Mouse (Mus musculus) intestine, embryonic 14.5 days (tissue): ENCODE results near the gene Rela. TPM values are rescaled to one million over a fixed set of nuclear protein-coding genes. Genes with fewer than 3 reads are reported as not detected.

Experiments used
- ATAC-seq: fragments of 200-750 bp; cut with Nextera tagmentation; replicated peaks from 2 replicates; pipeline ENCODE4 v1.8.0; 2017; ENCODE audit warnings: low read depth, moderate number of reproducible peaks, moderate TSS enrichment, moderate library complexity; ENCODE audit not compliant: low FRiP score, low TSS enrichment
- DNase-seq: peaks from one replicate; pipeline ENCODE4 v3.0.0-alpha.2; 2018; ENCODE audit warnings: low spot score
- H3K27ac ChIP-seq: fragments of 300-500 bp; sonication (generic); 2 replicates; pipeline ENCODE4 v1.5.1; 2014; ENCODE audit warnings: low read depth, mild to moderate bottlenecking, control low read depth
- H3K27me3 ChIP-seq: fragments of 300-500 bp; sonication (generic); replicated peaks from 2 replicates; pipeline ENCODE4 v1.6.1; 2014; ENCODE audit warnings: low read length, control low read depth; ENCODE audit not compliant: control insufficient read depth, insufficient read depth
- H3K36me3 ChIP-seq: fragments of 300-500 bp; sonication (generic); 2 replicates; pipeline ENCODE4 v1.6.1; 2014; ENCODE audit warnings: low read length, control low read depth; ENCODE audit not compliant: control insufficient read depth, insufficient read depth
- H3K4me1 ChIP-seq: fragments of 300-500 bp; sonication (generic); replicated peaks from 2 replicates; pipeline ENCODE4 v1.6.1; 2014; ENCODE audit warnings: low read length, control low read depth, mixed read lengths; ENCODE audit not compliant: control insufficient read depth, insufficient read depth
- H3K4me2 ChIP-seq: fragments of 300-500 bp; sonication (generic); 2 replicates; pipeline ENCODE4 v1.6.1; 2014; ENCODE audit warnings: low read length
- H3K4me3 ChIP-seq: fragments of 300-500 bp; sonication (generic); 2 replicates; pipeline ENCODE4 v1.5.1; 2014; ENCODE audit warnings: low read depth, low read length, control low read depth, mixed read lengths
- H3K9ac ChIP-seq: fragments of 300-500 bp; sonication (generic); 2 replicates; pipeline ENCODE4 v1.6.1; 2014; ENCODE audit warnings: mild to moderate bottlenecking, low read length
- H3K9me3 ChIP-seq: fragments of 300-500 bp; sonication (generic); 2 replicates; pipeline ENCODE4 v1.6.1; 2016; ENCODE audit warnings: low read length, control low read depth; ENCODE audit not compliant: control insufficient read depth
- WGBS: fragments of 180-500 bp; shearing (Covaris S2); extraction: QIAGEN DNeasy Blood & Tissue Kit; methylation state at CpG from one replicate; pipeline ENCODE4 v1.1.7; 2014; 5-methylcytosine and 5-hydroxymethylcytosine counted together
- polyA plus RNA-seq: library from polyadenylated mRNA; unstranded; fragments of >200 nt; fragmentation: Nextera tagmentation; extraction: Ambion mirVana; gene quantifications from 2 replicates; pipeline ENCODE4 v1.2.1, GENCODE M21; 2014

Gene Rela
- polyA plus RNA-seq, 1 experiment from 2014 or later: 46.7 TPM

- Histone ChIP-seq H3K9ac (no peak overlapping the region), H3K9me3 (no peaks in the 10 kb centered on the region), H3K27ac (no peak overlapping the region), H3K4me1 (peaks cover 17% of the 10 kb centered on the region), H3K4me2 (no peak overlapping the region), H3K36me3 (peaks cover 77% of the 10 kb centered on the region), H3K27me3 (no peaks in the 10 kb centered on the region), H3K4me3 (no peak overlapping the region)
- ATAC-seq (no peak), DNase-seq (no peak)
- 89% methylated on average over 8 of the region's 8 CpGs for WGBS
Observed at GRCm38 (mm10) chr19:5641641-5642040, 4.4 kb downstream of the Rela start.

- Histone ChIP-seq H3K4me3 (no peak overlapping the region), H3K9ac (no peak overlapping the region), H3K27ac (no peak overlapping the region), H3K4me1 (peaks cover 15% of the 10 kb centered on the region), H3K36me3 (peaks cover 76% of the 10 kb centered on the region), H3K4me2 (no peak overlapping the region), H3K9me3 (no peaks in the 10 kb centered on the region), H3K27me3 (no peaks in the 10 kb centered on the region)
- DNase-seq (no peak), ATAC-seq (no peak)
- 93% methylated on average over 9 of the region's 9 CpGs for WGBS
Observed at GRCm38 (mm10) chr19:5645280-5645679, 8.0 kb downstream of the Rela start.

GRCm38 (mm10) chr19:5646731-5647330 lies 9.5 kb downstream of the Rela start:
- Histone ChIP-seq H3K27ac (no peak overlapping the region), H3K4me2 (no peak overlapping the region), H3K9ac (no peak overlapping the region), H3K27me3 (no peaks in the 10 kb centered on the region), H3K36me3 (peaks cover 69% of the 10 kb centered on the region), H3K9me3 (no peaks in the 10 kb centered on the region), H3K4me3 (no peak overlapping the region), H3K4me1 (peaks cover 15% of the 10 kb centered on the region)
- DNase-seq (no peak), ATAC-seq (no peak)
- 89% methylated on average over 8 of the region's 8 CpGs for WGBS

- no peak overlapping the region for H3K9ac ChIP-seq
- H3K27me3 ChIP-seq: no peaks in the 10 kb centered on the region
- no peak overlapping the region for H3K4me3 ChIP-seq
- 88% methylated on average over 6 of the region's 6 CpGs for WGBS
- no peak for ATAC-seq
- no peak overlapping the region for H3K4me2 ChIP-seq
- peaks cover 15% of the 10 kb centered on the region for H3K4me1 ChIP-seq
- H3K27ac ChIP-seq: peak overlapping the region; percentile 86; the same call in 1 of the 2 replicates
- DNase-seq: no peak
- H3K36me3 ChIP-seq: peaks cover 66% of the 10 kb centered on the region
- no peaks in the 10 kb centered on the region for H3K9me3 ChIP-seq
Observed at GRCm38 (mm10) chr19:5647791-5648190, 10.5 kb downstream of the Rela start.

- Histone ChIP-seq H3K36me3 (peaks cover 59% of the 10 kb centered on the region), H3K4me2 (peak overlapping the region; percentile 64)
- 9% methylated on average over 26 of the region's 26 CpGs for WGBS
Observed at GRCm38 (mm10) chr19:5648401-5649297, 11.4 kb downstream of the Rela start.

GRCm38 (mm10) chr19:5649298-5649741 lies 12.0 kb downstream of the Rela start:
- 71% methylated on average over 6 of the region's 6 CpGs for WGBS

More at GRCm38 (mm10) chr19:5648401-5649297, 11.4 kb downstream of the Rela start:
- Histone ChIP-seq H3K9ac (peak overlapping the region; percentile 31), H3K9me3 (no peaks in the 10 kb centered on the region), H3K27ac (peak overlapping the region; percentile 86), H3K27me3 (no peaks in the 10 kb centered on the region), H3K4me3 (peak overlapping the region; percentile 31), H3K4me1 (peaks cover 15% of the 10 kb centered on the region)
- DNase-seq (peak; percentile 90), ATAC-seq (peak; percentile 87)

GRCm38 (mm10) chr19:5651502-5652274 lies 14.4 kb downstream of the Rela start:
- no peak for ATAC-seq
- WGBS: 69% methylated on average over 12 of the region's 13 CpGs
- H3K36me3 ChIP-seq: peaks cover 29% of the 10 kb centered on the region

More at GRCm38 (mm10) chr19:5649298-5649741, 12.0 kb downstream of the Rela start:
- Histone ChIP-seq H3K27ac (peak overlapping the region; percentile 86; the same call in 1 of the 2 replicates), H3K4me2 (peak overlapping the region; percentile 64), H3K9ac (peak overlapping the region; percentile 31), H3K9me3 (no peaks in the 10 kb centered on the region), H3K27me3 (peaks cover 1% of the 10 kb centered on the region; the same call in 1 of the 2 replicates), H3K4me3 (peak overlapping the region; percentile 31), H3K4me1 (peaks cover 15% of the 10 kb centered on the region), H3K36me3 (peaks cover 53% of the 10 kb centered on the region)
- DNase-seq (no peak), ATAC-seq (no peak)

GRCm38 (mm10) chr19:5652570-5652969 lies 15.3 kb downstream of the Rela start:
- peaks cover 20% of the 10 kb centered on the region for H3K36me3 ChIP-seq
- no peak overlapping the region for H3K9ac ChIP-seq
- 77% methylated on average over 6 of the region's 6 CpGs for WGBS
- DNase-seq (no peak), ATAC-seq (no peak)
- no peak overlapping the region for H3K4me2 ChIP-seq
- H3K4me1 ChIP-seq: peaks cover 21% of the 10 kb centered on the region
- H3K4me3 ChIP-seq: no peak overlapping the region
- no peak overlapping the region for H3K27ac ChIP-seq
- H3K9me3 ChIP-seq: no peaks in the 10 kb centered on the region
- peaks cover 12% of the 10 kb centered on the region for H3K27me3 ChIP-seq

More at GRCm38 (mm10) chr19:5651502-5652274, 14.4 kb downstream of the Rela start:
- DNase-seq: no peak
- Histone ChIP-seq H3K4me2 (no peak overlapping the region), H3K4me1 (peaks cover 21% of the 10 kb centered on the region), H3K27me3 (peaks cover 12% of the 10 kb centered on the region), H3K9me3 (no peaks in the 10 kb centered on the region), H3K9ac (no peak overlapping the region), H3K27ac (no peak overlapping the region), H3K4me3 (no peak overlapping the region)
